Mouse (Mus musculus) embryonic facial prominence, embryonic 14.5 days (tissue): Measurements from ENCODE around the gene Lrrc8a. TPM values are rescaled to one million over a fixed set of nuclear protein-coding genes. Genes with fewer than 3 reads are reported as not detected.

Experiments used
- ATAC-seq: fragments of 200-750 bp; cut with Nextera tagmentation; 2 replicates; pipeline ENCODE4 v1.8.0; 2017; ENCODE audit warnings: low read depth, moderate number of reproducible peaks, moderate TSS enrichment
- DNase-seq: peaks from one replicate; pipeline ENCODE4 v3.0.0-alpha.2; 2015; ENCODE audit warnings: low spot score
- H3K27ac ChIP-seq: fragments of 300-500 bp; sonication (generic); replicated peaks from 2 replicates; pipeline ENCODE4 v1.5.1; 2014; ENCODE audit warnings: low read depth, mild to moderate bottlenecking, low read length, moderate library complexity
- H3K27me3 ChIP-seq: fragments of 300-500 bp; sonication (generic); replicated peaks from 2 replicates; pipeline ENCODE4 v1.6.1; 2014; ENCODE audit warnings: low read length; ENCODE audit not compliant: control insufficient read depth, insufficient read depth
- H3K36me3 ChIP-seq: fragments of 300-500 bp; sonication (generic); 2 replicates; pipeline ENCODE4 v1.6.1; 2014; ENCODE audit warnings: low read length, mixed read lengths; ENCODE audit not compliant: control insufficient read depth, insufficient read depth
- H3K4me1 ChIP-seq: fragments of 300-500 bp; sonication (generic); 2 replicates; pipeline ENCODE4 v1.6.1; 2014; ENCODE audit warnings: antibody characterized with exemption, low read length; ENCODE audit not compliant: control insufficient read depth, insufficient read depth
- H3K4me2 ChIP-seq: fragments of 300-500 bp; sonication (generic); 2 replicates; pipeline ENCODE4 v1.6.1; 2014; ENCODE audit warnings: low read depth, mild to moderate bottlenecking, low read length, moderate library complexity, mixed read lengths
- H3K4me3 ChIP-seq: fragments of 300-500 bp; sonication (generic); 2 replicates; pipeline ENCODE4 v1.5.1; 2014; ENCODE audit warnings: low read depth, mild to moderate bottlenecking, low read length
- H3K9ac ChIP-seq: fragments of 300-500 bp; sonication (generic); 2 replicates; pipeline ENCODE4 v1.6.1; 2014; ENCODE audit warnings: low read depth, mild to moderate bottlenecking, low read length, moderate library complexity, mixed read lengths
- H3K9me3 ChIP-seq: fragments of 300-500 bp; sonication (generic); 2 replicates; pipeline ENCODE4 v1.6.1; 2016; ENCODE audit warnings: low read length; ENCODE audit not compliant: control insufficient read depth
- WGBS: fragments of 180-500 bp; shearing (Covaris S2); extraction: QIAGEN DNeasy Blood & Tissue Kit; methylation state at CpG from one replicate; pipeline ENCODE4 v1.1.7; 2014; 5-methylcytosine and 5-hydroxymethylcytosine counted together
- polyA plus RNA-seq: library from polyadenylated mRNA; unstranded; fragments of >200 nt; fragmentation: Nextera tagmentation; extraction: Ambion mirVana; gene quantifications from 2 replicates; pipeline ENCODE4 v1.2.1, GENCODE M21; 2014

Lrrc8a gene
- polyA plus RNA-seq, 1 experiment from 2014 or later = 39.2 TPM

GRCm38 (mm10) chr2:30262840-30263441 is 25.4 kb downstream of the Lrrc8a start:
- peaks cover 61% of the 10 kb centered on the region for H3K36me3 ChIP-seq
- 49% methylated on average over 4 of the region's 4 CpGs for WGBS
- no peak overlapping the region for H3K27ac ChIP-seq

GRCm38 (mm10) chr2:30263811-30264210 is 26.3 kb downstream of the Lrrc8a start:
- peaks cover 52% of the 10 kb centered on the region for H3K36me3 ChIP-seq

More at GRCm38 (mm10) chr2:30262840-30263441, 25.4 kb downstream of the Lrrc8a start:
- DNase-seq = peak; percentile 40
- no peaks in the 10 kb centered on the region for H3K9me3 ChIP-seq
- no peak overlapping the region for H3K4me3 ChIP-seq
- no peaks in the 10 kb centered on the region for H3K27me3 ChIP-seq
- H3K9ac ChIP-seq = no peak overlapping the region
- ATAC-seq = no peak
- H3K4me1 ChIP-seq = peaks cover 28% of the 10 kb centered on the region
- no peak overlapping the region for H3K4me2 ChIP-seq

GRCm38 (mm10) chr2:30264671-30265519 is 27.4 kb downstream of the Lrrc8a start:
- DNase-seq (peak; percentile 28), ATAC-seq (peak; percentile 31; the same call in 1 of the 2 replicates)
- Histone ChIP-seq H3K4me2 (no peak overlapping the region), H3K4me1 (peaks cover 28% of the 10 kb centered on the region), H3K4me3 (no peak overlapping the region), H3K27ac (peak overlapping the region; percentile 80), H3K9me3 (no peaks in the 10 kb centered on the region), H3K36me3 (peaks cover 44% of the 10 kb centered on the region), H3K9ac (no peak overlapping the region), H3K27me3 (no peaks in the 10 kb centered on the region)
- WGBS = 39% methylated on average over 7 of the region's 7 CpGs

More at GRCm38 (mm10) chr2:30263811-30264210, 26.3 kb downstream of the Lrrc8a start:
- Histone ChIP-seq H3K27me3 (no peaks in the 10 kb centered on the region), H3K9ac (no peak overlapping the region), H3K4me3 (no peak overlapping the region), H3K27ac (no peak overlapping the region), H3K4me2 (no peak overlapping the region), H3K4me1 (peaks cover 28% of the 10 kb centered on the region), H3K9me3 (no peaks in the 10 kb centered on the region)
- DNase-seq (no peak), ATAC-seq (no peak)
- 84% methylated on average over 6 of the region's 6 CpGs for WGBS

- DNase-seq = peak; percentile 68
- ATAC-seq = no peak; the same call in 1 of the 2 replicates
- no peak within 1 kb of the TSS for H3K4me3 ChIP-seq
- H3K36me3 ChIP-seq = peaks cover 35% of the 10 kb centered on the region
- peak within 1 kb of the TSS; percentile 26; the same call in 1 of the 2 replicates for H3K4me2 ChIP-seq
- peak within 1 kb of the TSS; percentile 42 for H3K9ac ChIP-seq
- no peaks in the 10 kb centered on the region for H3K27me3 ChIP-seq
- H3K27ac ChIP-seq = peak within 1 kb of the TSS; percentile 80
- H3K9me3 ChIP-seq = no peaks in the 10 kb centered on the region
- 20% methylated on average over 5 of the region's 5 CpGs for WGBS
- peaks cover 28% of the 10 kb centered on the region for H3K4me1 ChIP-seq
Measured at GRCm38 (mm10) chr2:30265767-30266253, 28.3 kb downstream of the Lrrc8a start, which contains the start of gene Phyhd1. TSS of gene Phyhd1 (plus strand) at chr2:30266203.

GRCm38 (mm10) chr2:30266392-30266941 is 29.0 kb downstream of the Lrrc8a start:
- no peaks in the 10 kb centered on the region for H3K27me3 ChIP-seq
- H3K36me3 ChIP-seq = peaks cover 28% of the 10 kb centered on the region
- WGBS = 7% methylated on average over 3 of the region's 4 CpGs
- H3K27ac ChIP-seq = peak overlapping the region; percentile 80
- H3K4me2 ChIP-seq = peak overlapping the region; percentile 26; the same call in 1 of the 2 replicates
- no peaks in the 10 kb centered on the region for H3K9me3 ChIP-seq
- peak overlapping the region; percentile 42 for H3K9ac ChIP-seq
- H3K4me3 ChIP-seq = no peak overlapping the region
- ATAC-seq = peak; percentile 60
- H3K4me1 ChIP-seq = peaks cover 28% of the 10 kb centered on the region
- DNase-seq = peak; percentile 70

- Histone ChIP-seq H3K9me3 (no peaks in the 10 kb centered on the region), H3K4me1 (peaks cover 28% of the 10 kb centered on the region), H3K36me3 (peaks cover 18% of the 10 kb centered on the region), H3K4me2 (no peak overlapping the region), H3K27ac (no peak overlapping the region), H3K27me3 (no peaks in the 10 kb centered on the region), H3K4me3 (no peak overlapping the region), H3K9ac (no peak overlapping the region)
- 92% methylated on average over 2 of the region's 2 CpGs for WGBS
- ATAC-seq (no peak), DNase-seq (no peak)
Measured at GRCm38 (mm10) chr2:30267466-30267865, 30.0 kb downstream of the Lrrc8a start.

- H3K4me2 ChIP-seq = no peak overlapping the region
- no peak overlapping the region for H3K4me3 ChIP-seq
- H3K9ac ChIP-seq = no peak overlapping the region
- peaks cover 28% of the 10 kb centered on the region for H3K4me1 ChIP-seq
- H3K36me3 ChIP-seq = peaks cover 11% of the 10 kb centered on the region
- WGBS = 43% methylated on average over 4 of the region's 4 CpGs
- ATAC-seq = no peak
- no peaks in the 10 kb centered on the region for H3K9me3 ChIP-seq
- H3K27me3 ChIP-seq = no peaks in the 10 kb centered on the region
- no peak for DNase-seq
- no peak overlapping the region for H3K27ac ChIP-seq
Measured at GRCm38 (mm10) chr2:30268371-30268770, 30.9 kb downstream of the Lrrc8a start.

GRCm38 (mm10) chr2:30269241-30269990 is 31.9 kb downstream of the Lrrc8a start:
- H3K4me1 ChIP-seq = peaks cover 27% of the 10 kb centered on the region
- no peaks in the 10 kb centered on the region for H3K9me3 ChIP-seq
- no peak for ATAC-seq
- 85% methylated on average over 17 of the region's 17 CpGs for WGBS
- no peak overlapping the region for H3K4me3 ChIP-seq
- H3K9ac ChIP-seq = no peak overlapping the region
- H3K4me2 ChIP-seq = no peak overlapping the region
- DNase-seq = no peak
- peak overlapping the region; percentile 22; the same call in 1 of the 2 replicates for H3K27ac ChIP-seq
- peaks cover under 1% of the 10 kb centered on the region; the same call in 1 of the 2 replicates for H3K36me3 ChIP-seq
- no peaks in the 10 kb centered on the region for H3K27me3 ChIP-seq
